Mouse (Mus musculus) embryonic stem cell, embryonic (primary cell): ENCODE measurements around the gene Fgf8.

Experiments used
- CTCF ChIA-PET, 4 experiments: fragments of 300-600 bp in 2 of 4; fragments of 350-600 bp in 2 of 4; sonication (Branson Sonifier 250); formaldehyde crosslinking; loops; one replicate each; lab custom pipeline; 2022; ENCODE audit warnings: inconsistent platforms in 2 of 4; lab: Charles Lee
- POLR2A ChIA-PET, 4 experiments: fragments of 300-600 bp in 2 of 4; fragments of 350-600 bp in 2 of 4; sonication (Branson Sonifier 250); formaldehyde crosslinking; loops; one replicate each; lab custom pipeline; 2022; ENCODE audit warnings: antibody characterized with exemption in 4 of 4, inconsistent platforms in 1 of 4; lab: Charles Lee

Fgf8 gene

GRCm38 (mm10) chr19:45740817-45741216 lies 1.9 kb downstream of the Fgf8 start:
- ChIA-PET POLR2A (interaction anchor here in 2 of 4 experiments (1.1 to 35.8 kb wide), 5 partner anchors 9 to 69 kb away, joined by 3 to 671 read pairs (median 3); partner anchors contain the start of gene Mgea5 (in 1 of the 2)), CTCF (interaction anchor here in 2 of 4 experiments (0.6 to 1.0 kb wide), 4 partner anchors 167 to 838 kb away, joined by 3 to 5 read pairs (median 3); no protein-coding TSS in a partner anchor)

- ChIA-PET CTCF (interaction anchor here in 1 of 4 experiments (0.9 kb wide), 1 partner anchor 166 kb away, joined by 3 read pairs; no protein-coding TSS in a partner anchor), POLR2A (interaction anchor here in 2 of 4 experiments (1.1 to 3.2 kb wide), 4 partner anchors 8 to 70 kb away, joined by 3 to 17 read pairs (median 3); no protein-coding TSS in a partner anchor)
Observed at GRCm38 (mm10) chr19:45740233-45740632, 2.5 kb downstream of the Fgf8 start.

- POLR2A ChIA-PET = interaction anchor here in 2 of 4 experiments (1.0 to 2.7 kb wide), 4 partner anchors 10 to 12 kb away, joined by 3 to 9 read pairs (median 3); partner anchors contain the start of gene Npm3 (in 1 of the 2)
- CTCF ChIA-PET = interaction anchor here in 2 of 4 experiments (0.7 to 2.6 kb wide), 3 partner anchors 8 to 164 kb away, joined by 3 to 13 read pairs (median 5); no protein-coding TSS in a partner anchor
Observed at GRCm38 (mm10) chr19:45738521-45738920, 4.2 kb downstream of the Fgf8 start.

GRCm38 (mm10) chr19:45737846-45738484 lies 4.8 kb downstream of the Fgf8 start:
- CTCF ChIA-PET = interaction anchor here in 2 of 4 experiments (0.7 to 2.6 kb wide), 3 partner anchors 8 to 164 kb away, joined by 3 to 13 read pairs (median 5); no protein-coding TSS in a partner anchor
- POLR2A ChIA-PET = interaction anchor here in 3 of 4 experiments (0.5 to 2.7 kb wide), 8 partner anchors 10 to 1482 kb away, joined by 3 to 9 read pairs (median 4); partner anchors contain the start of gene Npm3 (in 1 of the 3)

- CTCF ChIA-PET = interaction anchor here in 3 of 4 experiments (0.7 to 2.6 kb wide), 7 partner anchors 9 to 163 kb away, joined by 3 to 13 read pairs (median 3); partner anchors contain the start of gene Kcnip2 (in 1 of the 3)
- POLR2A ChIA-PET = interaction anchor here in 3 of 4 experiments (0.5 to 2.7 kb wide), 10 partner anchors 10 to 1481 kb away, joined by 3 to 9 read pairs (median 4); partner anchors contain the start of gene Npm3 (in 1 of the 3)
Observed at GRCm38 (mm10) chr19:45737208-45737845, 5.4 kb downstream of the Fgf8 start.

- ChIA-PET POLR2A (interaction anchor here in 2 of 4 experiments (0.9 to 2.7 kb wide), 4 partner anchors 9 to 19 kb away, joined by 3 to 9 read pairs (median 3); no protein-coding TSS in a partner anchor), CTCF (interaction anchor here in 3 of 4 experiments (0.7 to 2.6 kb wide), 7 partner anchors 9 to 163 kb away, joined by 3 to 13 read pairs (median 3); partner anchors contain the start of gene Kcnip2 (in 1 of the 3))
Observed at GRCm38 (mm10) chr19:45736855-45737207, 5.9 kb downstream of the Fgf8 start.

- ChIA-PET POLR2A (interaction anchor here in 2 of 4 experiments (0.9 to 1.2 kb wide), 3 partner anchors 9 to 18 kb away, joined by 3 read pairs; no protein-coding TSS in a partner anchor), CTCF (interaction anchor here (0.6 to 2.6 kb wide), 9 partner anchors 10 to 285 kb away, joined by 3 to 13 read pairs (median 4); partner anchors contain the start of gene Kcnip2 (in 1 of the 4))
Observed at GRCm38 (mm10) chr19:45736241-45736640, 6.5 kb downstream of the Fgf8 start.

- ChIA-PET CTCF (interaction anchor here in 3 of 4 experiments (1.3 to 5.7 kb wide), 7 partner anchors 11 to 558 kb away, joined by 4 to 31 read pairs (median 6); no protein-coding TSS in a partner anchor), POLR2A (interaction anchor here in 1 of 4 experiments (0.9 to 1.1 kb wide), 2 partner anchors 21 to 79 kb away, joined by 3 to 4 read pairs; no protein-coding TSS in a partner anchor)
Observed at GRCm38 (mm10) chr19:45734762-45735161, 8.0 kb downstream of the Fgf8 start.

GRCm38 (mm10) chr19:45734191-45734590 lies 8.5 kb downstream of the Fgf8 start:
- CTCF ChIA-PET = interaction anchor here in 3 of 4 experiments (0.7 to 5.7 kb wide), 8 partner anchors 11 to 557 kb away, joined by 3 to 31 read pairs (median 6); no protein-coding TSS in a partner anchor
- POLR2A ChIA-PET = interaction anchor here in 2 of 4 experiments (0.9 to 4.0 kb wide), 4 partner anchors 7 to 21 kb away, joined by 3 to 17 read pairs (median 11); partner anchors contain the start of gene Fgf8 (in 1 of the 2)

GRCm38 (mm10) chr19:45733564-45733963 lies 9.2 kb downstream of the Fgf8 start:
- ChIA-PET POLR2A (interaction anchor here in 3 of 4 experiments (0.6 to 4.0 kb wide), 8 partner anchors 8 to 603 kb away, joined by 3 to 17 read pairs (median 5); partner anchors contain the start of gene Fgf8 (in 1 of the 3)), CTCF (interaction anchor here in 3 of 4 experiments (0.7 to 5.7 kb wide), 8 partner anchors 11 to 557 kb away, joined by 3 to 31 read pairs (median 10); no protein-coding TSS in a partner anchor)

- POLR2A ChIA-PET = interaction anchor here in 3 of 4 experiments (0.5 to 4.0 kb wide), 16 partner anchors 8 to 511 kb away, joined by 3 to 17 read pairs (median 3); partner anchors contain the start of genes Fgf8 (in 1 of the 3) and Mgea5 (in 1 of the 3)
- CTCF ChIA-PET = interaction anchor here (0.6 to 5.7 kb wide), 13 partner anchors 9 to 571 kb away, joined by 3 to 31 read pairs (median 8); no protein-coding TSS in a partner anchor
Observed at GRCm38 (mm10) chr19:45731658-45732057, 11.1 kb downstream of the Fgf8 start.

- ChIA-PET POLR2A (interaction anchor here in 1 of 4 experiments (1.0 to 1.9 kb wide), 2 partner anchors 8 to 15 kb away, joined by 3 to 9 read pairs; no protein-coding TSS in a partner anchor), CTCF (interaction anchor here in 2 of 4 experiments (2.6 to 5.7 kb wide), 4 partner anchors 8 to 156 kb away, joined by 14 to 31 read pairs (median 22); no protein-coding TSS in a partner anchor)
Observed at GRCm38 (mm10) chr19:45730042-45730441, 12.7 kb downstream of the Fgf8 start.

- CTCF ChIA-PET = interaction anchor here (0.6 to 3.3 kb wide), 9 partner anchors 9 to 156 kb away, joined by 3 to 16 read pairs (median 4); no protein-coding TSS in a partner anchor
- POLR2A ChIA-PET = interaction anchor here in 2 of 4 experiments (0.6 to 1.9 kb wide), 9 partner anchors 8 to 651 kb away, joined by 3 to 9 read pairs (median 3); no protein-coding TSS in a partner anchor
Observed at GRCm38 (mm10) chr19:45727231-45727630, 15.5 kb downstream of the Fgf8 start.

GRCm38 (mm10) chr19:45725677-45726277 lies 16.9 kb downstream of the Fgf8 start:
- ChIA-PET CTCF (interaction anchor here in 1 of 4 experiments (2.4 to 3.3 kb wide), 2 partner anchors 21 to 152 kb away, joined by 15 to 16 read pairs; no protein-coding TSS in a partner anchor), POLR2A (interaction anchor here in 2 of 4 experiments (0.9 to 1.3 kb wide), 2 partner anchors 8 to 184 kb away, joined by 3 to 6 read pairs; no protein-coding TSS in a partner anchor)

- ChIA-PET CTCF (interaction anchor here (0.6 to 4.3 kb wide), 66 partner anchors 9 to 782 kb away, joined by 3 to 30 read pairs (median 4); no protein-coding TSS in a partner anchor), POLR2A (interaction anchor here in 3 of 4 experiments (0.5 to 1.3 kb wide), 10 partner anchors 8 to 175 kb away, joined by 3 to 5 read pairs (median 3); no protein-coding TSS in a partner anchor)
Observed at GRCm38 (mm10) chr19:45722188-45722587, 20.5 kb downstream of the Fgf8 start.

- CTCF ChIA-PET = interaction anchor here in 3 of 4 experiments (0.7 to 3.0 kb wide), 11 partner anchors 9 to 498 kb away, joined by 3 to 10 read pairs (median 4); no protein-coding TSS in a partner anchor
- POLR2A ChIA-PET = interaction anchor here in 2 of 4 experiments (0.5 to 1.9 kb wide), 4 partner anchors 8 to 18 kb away, joined by 3 to 6 read pairs (median 3); no protein-coding TSS in a partner anchor
Observed at GRCm38 (mm10) chr19:45718286-45718685, 24.4 kb downstream of the Fgf8 start.
